Mouse (Mus musculus): ENCODE results near the gene 1600002K03Rik. TPM values are rescaled to one million over a fixed set of nuclear protein-coding genes. Genes with fewer than 3 reads are reported as not detected.

Gene 1600002K03Rik
- polyA plus RNA-seq, 1 experiment, result 0.99 TPM

DNA sequence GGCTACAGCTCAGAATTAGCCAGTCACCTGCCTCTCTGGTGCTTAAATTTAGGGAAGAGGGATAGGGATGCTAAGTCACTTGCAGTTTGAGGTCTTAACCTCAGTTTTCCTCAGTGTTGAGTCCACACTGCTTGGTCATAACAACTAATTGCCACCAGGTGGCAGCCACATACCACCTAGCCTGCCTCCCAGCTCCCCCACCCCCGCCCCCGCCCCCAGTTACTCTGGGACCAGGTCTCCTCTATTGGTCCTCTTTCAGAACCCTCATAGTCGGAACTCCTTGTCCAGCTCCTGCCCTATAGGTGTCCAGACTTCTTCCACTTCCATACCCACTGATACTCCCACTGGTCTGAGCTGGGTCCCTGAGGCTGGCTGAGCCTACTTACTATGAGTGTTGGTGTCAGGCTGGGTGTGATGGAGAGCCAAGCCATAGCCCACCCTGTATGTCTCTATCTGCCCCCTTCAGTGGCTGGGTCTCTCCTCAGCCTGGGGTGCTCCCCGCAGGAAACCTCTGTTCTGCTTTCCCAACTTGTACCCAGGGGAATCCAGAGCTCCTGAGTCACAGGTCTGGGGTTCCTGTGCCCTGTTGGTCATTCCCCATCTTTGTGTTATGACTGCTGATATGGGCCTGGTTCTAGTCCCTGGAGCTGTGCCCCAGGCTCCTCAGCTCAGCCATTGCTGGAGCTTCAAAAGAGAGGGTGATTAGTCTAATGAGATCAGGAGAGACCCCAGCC is 3.0 kb downstream of the 1600002K03Rik start:
- peaks cover 48% of the 10 kb centered on the region for H3K4me1 ChIP-seq (ENCODE audit: control insufficient read depth)
- H3K36me3 ChIP-seq (ENCODE audit: control insufficient read depth), result peaks cover 27% of the 10 kb centered on the region
- no peak overlapping the region for H3K4me3 ChIP-seq (replicated peaks)
- peaks cover 34% of the 10 kb centered on the region for H3K27me3 ChIP-seq (ENCODE audit: control insufficient read depth)
- TF ChIP-seq GATA1 (IDR thresholded peaks at IDR 0.05; ENCODE audit: low read length), result no peak
- no peak for TF ChIP-seq TAL1 (IDR thresholded peaks at IDR 0.05; ENCODE audit: low read length)
- H3K9me3 ChIP-seq (ENCODE audit: control insufficient read depth, low read length), result peaks cover 15% of the 10 kb centered on the region

DNA sequence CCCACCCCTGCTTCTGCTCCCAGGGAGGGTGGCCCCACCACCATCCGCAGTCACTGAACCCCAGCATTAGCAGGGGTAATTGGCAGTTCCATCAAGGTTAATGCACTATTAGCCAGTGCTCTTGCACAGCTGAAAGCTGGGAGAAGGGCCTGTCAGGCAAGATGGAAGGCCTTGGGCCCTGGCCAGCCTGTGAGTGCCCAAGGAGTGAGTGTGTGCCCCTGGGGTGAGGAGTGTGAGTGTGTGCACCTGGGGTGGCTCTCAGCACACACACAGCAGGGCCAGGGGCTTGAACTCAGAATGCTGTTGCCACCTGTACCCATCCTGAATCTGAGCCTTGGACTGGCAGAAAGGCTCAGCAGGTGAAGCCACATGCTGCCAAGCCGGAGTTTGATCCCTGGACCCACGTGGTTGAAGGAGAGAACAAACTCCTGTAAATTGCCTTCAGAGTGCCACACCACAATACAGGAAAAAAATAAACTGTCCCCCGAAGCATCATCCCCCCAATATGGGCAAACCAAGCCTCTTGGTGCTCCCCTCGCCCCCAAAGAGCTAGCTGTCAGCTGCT is 3.6 kb downstream of the 1600002K03Rik start:
- peaks cover 21% of the 10 kb centered on the region for H3K36me3 ChIP-seq (ENCODE audit: control insufficient read depth)
- TF ChIP-seq TAL1 (IDR thresholded peaks at IDR 0.05; ENCODE audit: low read length) (no peak), GATA1 (IDR thresholded peaks at IDR 0.05; ENCODE audit: low read length) (no peak)
- H3K27me3 ChIP-seq (ENCODE audit: control insufficient read depth), result peaks cover 41% of the 10 kb centered on the region
- H3K9me3 ChIP-seq (ENCODE audit: control insufficient read depth, low read length), result peaks cover 10% of the 10 kb centered on the region
- peaks cover 46% of the 10 kb centered on the region for H3K4me1 ChIP-seq (ENCODE audit: control insufficient read depth)
- H3K4me3 ChIP-seq (replicated peaks), result no peak overlapping the region

DNA sequence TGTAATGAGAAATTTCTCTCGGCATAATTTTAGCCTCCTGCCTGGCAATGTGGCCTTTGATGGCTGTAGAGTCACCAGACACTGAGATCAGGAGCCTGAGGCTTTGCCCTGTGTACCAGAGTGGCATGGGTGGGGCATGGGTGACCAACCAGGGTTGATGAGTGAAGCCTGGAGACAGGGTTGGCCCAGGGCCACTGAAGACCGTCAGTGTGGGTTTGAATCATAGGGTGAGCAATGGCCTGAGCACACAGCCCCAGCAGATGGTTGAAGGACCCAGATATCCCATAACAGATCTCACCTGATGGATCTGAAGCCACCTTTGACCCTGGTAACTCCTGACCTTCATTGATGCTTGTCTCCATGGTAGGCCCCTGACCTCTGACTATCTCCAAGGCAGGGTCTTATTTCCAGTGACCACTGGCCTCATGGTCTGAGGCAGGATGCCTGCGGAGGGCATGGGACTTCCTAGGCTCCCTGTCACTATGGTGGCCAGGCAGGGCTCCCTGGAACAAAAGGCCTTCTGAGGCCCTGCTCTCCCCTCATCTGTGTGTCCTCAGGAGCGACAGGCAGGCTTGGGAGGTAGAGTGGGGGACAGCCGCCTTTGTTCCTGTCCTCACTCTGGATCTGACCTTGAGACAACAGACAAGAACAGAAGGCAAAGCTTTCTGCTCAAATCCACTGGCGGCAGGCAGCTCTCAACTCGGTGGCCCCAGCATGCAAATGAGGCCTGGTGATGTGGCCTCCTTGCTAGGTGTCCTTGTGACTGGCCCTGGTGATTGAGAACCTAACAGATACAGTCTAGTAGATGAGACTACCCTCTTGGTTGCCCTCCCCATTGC is 4.9 kb downstream of the 1600002K03Rik start:
- TF ChIP-seq GATA1 (IDR thresholded peaks at IDR 0.05; ENCODE audit: low read length) (no peak), TAL1 (IDR thresholded peaks at IDR 0.05; ENCODE audit: low read length) (no peak)
- H3K27me3 ChIP-seq (ENCODE audit: control insufficient read depth), result peaks cover 54% of the 10 kb centered on the region
- H3K4me1 ChIP-seq (ENCODE audit: control insufficient read depth), result peaks cover 33% of the 10 kb centered on the region
- H3K9me3 ChIP-seq (ENCODE audit: control insufficient read depth, low read length), result no peaks in the 10 kb centered on the region
- no peak overlapping the region for H3K4me3 ChIP-seq (replicated peaks)
- peaks cover 9% of the 10 kb centered on the region for H3K36me3 ChIP-seq (ENCODE audit: control insufficient read depth)

DNA sequence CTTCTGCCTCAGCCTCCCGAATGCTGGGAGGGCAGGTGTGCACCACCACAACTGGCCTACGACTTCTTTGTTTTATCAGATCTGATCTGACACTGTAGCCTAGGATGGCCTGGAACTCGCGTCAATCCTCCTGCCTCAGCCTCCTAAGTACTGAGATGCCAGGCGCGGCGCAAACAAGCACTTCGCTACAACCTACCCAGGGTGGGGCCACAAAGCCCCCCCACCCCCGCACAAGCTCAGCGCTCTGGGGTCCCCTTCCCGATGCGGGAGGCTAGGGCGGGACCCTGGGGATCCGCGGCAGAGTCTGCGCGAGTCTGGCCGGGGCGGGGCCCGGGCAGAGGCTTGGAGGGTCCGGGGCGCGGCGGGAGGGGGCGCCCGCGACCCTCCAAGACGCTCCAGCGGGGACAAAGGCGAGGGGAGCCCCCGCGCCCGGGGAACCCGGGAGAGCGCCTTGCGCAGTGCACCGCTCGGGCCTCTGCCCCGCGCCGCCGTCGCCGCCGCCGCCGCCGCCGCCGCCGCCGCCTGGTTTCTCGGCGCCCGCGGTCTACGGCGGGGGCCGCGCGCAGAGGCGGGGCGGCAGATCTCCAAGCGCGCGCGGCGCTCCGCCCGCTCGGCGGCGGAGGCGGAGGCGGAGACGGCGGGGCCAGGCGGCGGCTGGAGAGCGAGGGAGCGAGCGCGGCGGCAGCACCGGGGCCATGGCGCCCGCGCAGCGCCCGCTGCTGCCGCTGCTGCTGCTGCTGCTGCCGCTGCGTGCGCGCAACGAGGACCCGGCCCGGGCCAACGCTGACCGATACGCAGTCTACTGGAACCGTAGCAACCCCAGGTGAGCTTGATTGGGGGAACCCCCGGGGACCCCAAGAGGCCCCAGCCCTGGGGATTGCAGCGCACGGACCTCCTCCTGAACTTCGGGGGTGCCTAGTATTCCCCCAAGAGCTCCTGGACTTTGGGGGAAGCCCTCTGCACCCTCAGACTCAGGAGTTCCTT is 6.6 kb downstream of the 1600002K03Rik start, which contains the start of gene Efna2:
Gene Efna2, plus strand, starts transcription at position 415 of the 984 bp plus-strand sequence.
- no peaks in the 10 kb centered on the region for H3K9me3 ChIP-seq (ENCODE audit: control insufficient read depth, low read length)
- peaks cover 6% of the 10 kb centered on the region for H3K36me3 ChIP-seq (ENCODE audit: control insufficient read depth)
- TF ChIP-seq TAL1 (IDR thresholded peaks at IDR 0.05; ENCODE audit: low read length) (no peak), GATA1 (IDR thresholded peaks at IDR 0.05; ENCODE audit: low read length) (no peak)
- peak within 1 kb of the TSS; percentile 49 for H3K4me3 ChIP-seq (replicated peaks)
- H3K4me1 ChIP-seq (ENCODE audit: control insufficient read depth), result peaks cover 19% of the 10 kb centered on the region
- peaks cover 62% of the 10 kb centered on the region for H3K27me3 ChIP-seq (ENCODE audit: control insufficient read depth)

DNA sequence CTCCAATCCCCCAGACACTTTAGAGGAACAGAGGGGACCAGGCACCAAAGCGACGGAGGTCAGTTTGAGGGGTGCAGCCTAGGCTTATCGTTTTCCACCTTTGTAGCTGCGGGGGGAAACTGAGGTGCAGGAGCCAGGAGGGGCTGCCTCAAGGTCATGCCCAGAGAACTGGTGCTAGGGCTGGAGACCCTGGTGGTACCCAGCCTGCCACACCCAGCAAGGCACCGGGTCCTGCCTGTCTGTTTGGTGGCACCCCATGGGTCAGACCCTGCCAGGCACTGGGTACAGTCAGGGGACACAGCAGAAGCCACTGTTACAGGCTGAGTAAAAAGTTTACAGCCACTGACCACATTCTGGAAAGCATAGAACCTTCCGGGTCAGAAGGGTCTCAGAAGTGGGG is 7.5 kb downstream of the 1600002K03Rik start:
- TF ChIP-seq GATA1 (IDR thresholded peaks at IDR 0.05; ENCODE audit: low read length), result no peak
- TF ChIP-seq TAL1 (IDR thresholded peaks at IDR 0.05; ENCODE audit: low read length), result no peak
- Histone ChIP-seq H3K4me1 (ENCODE audit: control insufficient read depth) (peaks cover 11% of the 10 kb centered on the region), H3K9me3 (ENCODE audit: control insufficient read depth, low read length) (no peaks in the 10 kb centered on the region), H3K27me3 (ENCODE audit: control insufficient read depth) (peaks cover 68% of the 10 kb centered on the region), H3K36me3 (ENCODE audit: control insufficient read depth) (no peaks in the 10 kb centered on the region; the same call in 1 of the 2 replicates), H3K4me3 (replicated peaks) (no peak overlapping the region)

DNA sequence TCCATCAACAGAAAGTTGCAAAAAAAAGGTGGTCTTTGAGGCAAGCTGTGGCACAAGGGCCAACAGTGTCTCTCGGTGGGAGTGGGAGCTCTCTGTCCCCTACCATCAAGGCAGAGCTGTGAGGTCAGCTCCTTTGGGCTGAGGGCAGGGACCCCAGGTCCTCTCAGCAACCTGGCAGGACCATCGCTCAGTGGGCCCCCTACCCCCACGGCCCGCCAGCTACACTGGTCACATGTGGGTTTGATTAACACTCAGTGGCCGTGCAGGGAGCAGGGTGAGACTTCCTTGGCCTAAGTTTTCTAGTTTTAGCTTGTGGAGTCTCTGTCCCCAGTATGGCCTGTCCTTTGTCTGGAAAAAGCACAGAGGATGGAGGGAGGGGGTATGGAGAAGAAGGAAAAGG is 8.1 kb downstream of the 1600002K03Rik start:
- H3K4me3 ChIP-seq (replicated peaks), result no peak overlapping the region
- TF ChIP-seq TAL1 (IDR thresholded peaks at IDR 0.05; ENCODE audit: low read length) (no peak), GATA1 (IDR thresholded peaks at IDR 0.05; ENCODE audit: low read length) (no peak)
- H3K4me1 ChIP-seq (ENCODE audit: control insufficient read depth), result peaks cover 8% of the 10 kb centered on the region
- peaks cover 73% of the 10 kb centered on the region for H3K27me3 ChIP-seq (ENCODE audit: control insufficient read depth)
- no peaks in the 10 kb centered on the region for H3K9me3 ChIP-seq (ENCODE audit: control insufficient read depth, low read length)
- no peaks in the 10 kb centered on the region; the same call in 1 of the 2 replicates for H3K36me3 ChIP-seq (ENCODE audit: control insufficient read depth)

DNA sequence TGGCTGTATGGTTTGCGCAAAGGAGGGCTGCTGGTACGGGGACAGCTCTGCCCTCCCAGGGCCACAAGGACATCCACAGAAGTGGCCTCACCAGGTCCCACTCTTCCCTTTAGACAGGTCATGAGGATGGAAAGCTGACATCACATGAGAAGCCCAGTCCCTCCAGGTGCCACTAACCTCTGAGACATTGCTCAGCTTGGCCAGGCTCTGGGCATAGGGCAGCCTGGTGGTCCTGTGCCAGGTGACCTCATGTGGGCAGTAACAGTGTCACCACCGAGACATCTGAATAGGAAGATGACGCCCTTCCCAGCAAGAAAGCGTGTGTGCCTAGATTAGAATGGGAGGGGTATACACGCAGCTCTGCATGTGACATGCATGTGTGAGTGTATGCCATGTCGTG is 9.8 kb downstream of the 1600002K03Rik start:
- H3K9me3 ChIP-seq (ENCODE audit: control insufficient read depth, low read length), result no peaks in the 10 kb centered on the region
- no peak overlapping the region for H3K4me3 ChIP-seq (replicated peaks)
- no peaks in the 10 kb centered on the region for H3K36me3 ChIP-seq (ENCODE audit: control insufficient read depth)
- peaks cover 8% of the 10 kb centered on the region for H3K4me1 ChIP-seq (ENCODE audit: control insufficient read depth)
- no peak for TF ChIP-seq TAL1 (IDR thresholded peaks at IDR 0.05; ENCODE audit: low read length)
- TF ChIP-seq GATA1 (IDR thresholded peaks at IDR 0.05; ENCODE audit: low read length), result no peak
- H3K27me3 ChIP-seq (ENCODE audit: control insufficient read depth), result peaks cover 88% of the 10 kb centered on the region

DNA sequence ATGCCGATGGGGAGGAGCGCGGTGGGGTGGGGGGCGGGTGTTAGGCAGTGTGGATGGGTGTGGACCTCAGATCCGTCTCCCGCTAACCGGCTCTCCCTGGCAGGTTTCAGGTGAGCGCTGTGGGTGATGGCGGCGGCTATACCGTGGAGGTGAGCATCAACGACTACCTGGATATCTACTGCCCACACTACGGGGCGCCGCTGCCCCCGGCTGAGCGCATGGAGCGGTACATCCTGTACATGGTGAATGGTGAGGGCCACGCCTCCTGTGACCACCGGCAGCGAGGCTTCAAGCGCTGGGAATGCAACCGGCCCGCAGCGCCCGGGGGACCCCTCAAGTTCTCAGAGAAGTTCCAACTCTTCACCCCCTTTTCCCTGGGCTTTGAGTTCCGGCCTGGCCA is 13.9 kb downstream of the 1600002K03Rik start:
- H3K27me3 ChIP-seq (ENCODE audit: control insufficient read depth), result peaks cover 88% of the 10 kb centered on the region
- TF ChIP-seq GATA1 (IDR thresholded peaks at IDR 0.05; ENCODE audit: low read length) (no peak), TAL1 (IDR thresholded peaks at IDR 0.05; ENCODE audit: low read length) (no peak)
- no peak overlapping the region for H3K4me3 ChIP-seq (replicated peaks)
- H3K4me1 ChIP-seq (ENCODE audit: control insufficient read depth), result peaks cover 4% of the 10 kb centered on the region
- H3K9me3 ChIP-seq (ENCODE audit: control insufficient read depth, low read length), result peaks cover 5% of the 10 kb centered on the region; the same call in 1 of the 2 replicates
- H3K36me3 ChIP-seq (ENCODE audit: control insufficient read depth), result no peaks in the 10 kb centered on the region
